Mouse (Mus musculus) hindbrain, postnatal 0 days (tissue): ENCODE data around the gene Gm17018. TPM values are rescaled to one million over a fixed set of nuclear protein-coding genes. Genes with fewer than 3 reads are reported as not detected.

Experiments used
- ATAC-seq: fragments of 200-750 bp; cut with Nextera tagmentation; 2 replicates; pipeline ENCODE4 v1.8.0; 2017; ENCODE audit warnings: mild to moderate bottlenecking, moderate TSS enrichment, moderate library complexity
- DNase-seq: peaks from one replicate; pipeline ENCODE4 v3.0.0-alpha.2; 2015; ENCODE audit warnings: low spot score
- H3K27ac ChIP-seq: fragments of 300-500 bp; sonication (generic); 2 replicates; pipeline ENCODE4 v1.5.1; 2014; ENCODE audit warnings: mild to moderate bottlenecking
- H3K27me3 ChIP-seq: fragments of 300-500 bp; sonication (generic); 2 replicates; pipeline ENCODE4 v1.6.1; 2014; ENCODE audit warnings: low read length, mixed read lengths; ENCODE audit not compliant: insufficient read depth
- H3K36me3 ChIP-seq: fragments of 300-500 bp; sonication (generic); 2 replicates; pipeline ENCODE4 v1.6.1; 2014; ENCODE audit warnings: low read length, mixed read lengths; ENCODE audit not compliant: insufficient read depth
- H3K4me1 ChIP-seq: fragments of 300-500 bp; sonication (generic); 2 replicates; pipeline ENCODE4 v1.6.1; 2014; ENCODE audit warnings: antibody characterized with exemption, low read length, mixed read lengths; ENCODE audit not compliant: insufficient read depth
- H3K4me2 ChIP-seq: fragments of 300-500 bp; sonication (generic); 2 replicates; pipeline ENCODE4 v1.6.1; 2014; ENCODE audit warnings: low read depth, mild to moderate bottlenecking, low read length, moderate library complexity, mixed read lengths
- H3K4me3 ChIP-seq: fragments of 300-500 bp; sonication (generic); 2 replicates; pipeline ENCODE4 v1.5.1; 2014; ENCODE audit warnings: low read length
- H3K9ac ChIP-seq: fragments of 300-500 bp; sonication (generic); replicated peaks from 2 replicates; pipeline ENCODE4 v1.6.1; 2014; ENCODE audit warnings: mild to moderate bottlenecking, low read length, moderate library complexity, mixed read lengths
- H3K9me3 ChIP-seq: fragments of 300-500 bp; sonication (generic); 2 replicates; pipeline ENCODE4 v1.6.1; 2016; ENCODE audit warnings: low read length, mixed read lengths
- CTCF ChIP-seq: IDR thresholded peaks from 2 replicates; pipeline ENCODE4 v1.5.1; 2016; ENCODE audit warnings: antibody characterized with exemption, control low read depth, low read depth
- WGBS: fragments of 180-500 bp; shearing (Covaris S2); extraction: QIAGEN DNeasy Blood & Tissue Kit; methylation state at CpG from one replicate; pipeline ENCODE4 v1.1.7; 2014; 5-methylcytosine and 5-hydroxymethylcytosine counted together
- polyA plus RNA-seq: library from polyadenylated mRNA; unstranded; fragments of >200 nt; fragmentation: Nextera tagmentation; extraction: Ambion mirVana; gene quantifications from 2 replicates; pipeline ENCODE4 v1.2.1, GENCODE M21; 2015
- total RNA-seq: library from RNA; depleted of rRNA; stranded (reverse); fragments of >200 nt; gene quantifications from 2 replicates; pipeline ENCODE4 v1.2.3, GENCODE M21; 2014

The Gm17018 gene
- total and polyA plus RNA-seq, 2 experiments from 2014 or later, result 23.0 to 90.7 TPM

GRCm38 (mm10) chr19:45527931-45528534 is 32.4 kb upstream of the Gm17018 start:
- Histone ChIP-seq H3K9ac (no peak overlapping the region), H3K4me2 (no peak overlapping the region), H3K27me3 (no peaks in the 10 kb centered on the region), H3K9me3 (no peaks in the 10 kb centered on the region), H3K4me1 (no peaks in the 10 kb centered on the region), H3K36me3 (peaks cover 47% of the 10 kb centered on the region), H3K4me3 (no peak overlapping the region), H3K27ac (no peak overlapping the region)
- no peak for TF ChIP-seq CTCF
- 92% methylated on average over 10 of the region's 10 CpGs for WGBS
- DNase-seq (no peak), ATAC-seq (no peak)

DNA sequence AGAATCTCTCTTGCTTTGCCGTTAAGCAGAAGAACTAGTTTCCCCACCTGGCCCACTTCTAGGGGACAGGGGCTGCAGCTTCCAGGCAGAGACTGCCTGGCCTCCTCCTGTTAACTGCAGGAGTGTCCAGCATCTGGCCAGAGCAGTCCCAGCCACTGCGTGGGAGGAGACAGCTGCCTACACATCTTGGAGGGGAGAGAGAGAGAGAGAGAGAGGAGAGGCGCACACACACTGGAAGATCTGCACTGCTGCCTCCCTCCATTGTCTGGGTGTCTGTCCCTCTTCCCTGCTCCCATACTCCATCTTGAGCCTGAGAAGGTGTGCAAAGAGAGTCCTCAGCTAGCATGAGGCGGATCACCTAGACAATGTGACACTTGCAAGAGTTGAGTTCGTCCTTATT is 31.1 kb upstream of the Gm17018 start:
- Histone ChIP-seq H3K4me2 (no peak overlapping the region), H3K36me3 (peaks cover 44% of the 10 kb centered on the region), H3K27ac (no peak overlapping the region), H3K9ac (no peak overlapping the region), H3K4me1 (no peaks in the 10 kb centered on the region), H3K4me3 (no peak overlapping the region), H3K27me3 (no peaks in the 10 kb centered on the region), H3K9me3 (no peaks in the 10 kb centered on the region)
- DNase-seq (no peak), ATAC-seq (no peak)
- WGBS, result 84% methylated on average over 5 of the region's 5 CpGs
- no peak for TF ChIP-seq CTCF

GRCm38 (mm10) chr19:45530200-45530995 is 30.0 kb upstream of the Gm17018 start:
- Histone ChIP-seq H3K27ac (no peak overlapping the region), H3K4me1 (no peaks in the 10 kb centered on the region), H3K9ac (no peak overlapping the region), H3K9me3 (no peaks in the 10 kb centered on the region), H3K4me3 (no peak overlapping the region), H3K36me3 (peaks cover 35% of the 10 kb centered on the region), H3K4me2 (no peak overlapping the region), H3K27me3 (no peaks in the 10 kb centered on the region)
- 81% methylated on average over 15 of the region's 15 CpGs for WGBS
- ATAC-seq (no peak), DNase-seq (no peak)
- TF ChIP-seq CTCF, result no peak

DNA sequence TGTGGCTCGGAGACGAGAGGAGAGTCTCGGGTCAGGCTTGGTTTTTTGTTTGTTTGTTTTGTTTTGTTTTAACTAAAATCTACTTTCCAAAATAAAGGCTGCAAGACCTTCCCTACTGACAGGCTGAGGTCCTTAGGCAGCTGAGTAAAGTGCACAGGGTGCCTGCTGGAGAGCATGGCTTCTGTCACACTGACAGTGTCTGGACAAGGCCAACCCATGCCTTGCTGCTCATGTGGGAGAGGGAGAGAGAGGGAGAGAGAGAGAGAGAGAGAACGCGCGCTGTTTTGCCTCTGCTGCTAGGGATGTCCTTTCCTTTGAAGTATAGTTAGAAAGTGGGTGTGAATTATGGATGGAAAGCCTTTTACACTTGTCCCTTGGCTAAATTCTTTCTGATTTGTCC is 28.9 kb upstream of the Gm17018 start:
- H3K27me3 ChIP-seq, result no peaks in the 10 kb centered on the region
- no peak for DNase-seq
- H3K4me2 ChIP-seq, result no peak overlapping the region
- WGBS, result 72% methylated on average over 6 of the region's 6 CpGs
- H3K27ac ChIP-seq, result no peak overlapping the region
- TF ChIP-seq CTCF, result no peak
- no peak overlapping the region for H3K4me3 ChIP-seq
- H3K4me1 ChIP-seq, result no peaks in the 10 kb centered on the region
- H3K9me3 ChIP-seq, result no peaks in the 10 kb centered on the region
- no peak overlapping the region for H3K9ac ChIP-seq
- H3K36me3 ChIP-seq, result peaks cover 34% of the 10 kb centered on the region
- ATAC-seq, result no peak

GRCm38 (mm10) chr19:45533617-45534016 is 26.8 kb upstream of the Gm17018 start:
- Histone ChIP-seq H3K9ac (no peak overlapping the region), H3K27ac (no peak overlapping the region), H3K9me3 (no peaks in the 10 kb centered on the region), H3K4me1 (no peaks in the 10 kb centered on the region), H3K4me2 (no peak overlapping the region), H3K27me3 (no peaks in the 10 kb centered on the region), H3K4me3 (no peak overlapping the region), H3K36me3 (peaks cover 14% of the 10 kb centered on the region; the same call in 1 of the 2 replicates)
- WGBS, result 61% methylated on average over 7 of the region's 7 CpGs
- ATAC-seq, result no peak
- no peak for TF ChIP-seq CTCF
- no peak for DNase-seq

DNA sequence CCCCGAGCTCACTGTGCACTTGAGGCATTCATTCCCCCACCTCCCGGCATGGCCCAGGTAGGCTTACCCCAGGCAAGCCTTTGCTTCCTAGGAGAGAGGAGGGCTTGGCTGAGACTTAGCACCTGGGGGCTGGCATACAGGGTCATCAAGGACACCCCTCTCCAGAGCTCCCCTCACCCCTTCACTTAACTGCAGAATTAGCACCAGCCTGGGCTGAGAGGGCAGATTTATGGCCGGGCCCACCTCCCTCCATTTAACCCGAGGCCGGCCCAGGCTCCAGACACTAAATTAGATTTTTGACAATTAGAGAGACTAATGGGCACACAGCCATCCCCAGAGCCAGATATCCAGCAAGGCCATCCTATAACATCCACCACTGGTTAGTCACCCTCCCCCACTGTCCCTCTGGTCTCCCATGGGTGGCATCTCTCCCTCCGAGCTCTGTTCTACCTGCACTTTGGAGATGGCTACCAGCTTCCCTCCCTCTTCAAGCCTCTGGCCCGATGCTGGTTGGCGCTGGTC is 25.1 kb upstream of the Gm17018 start:
- Histone ChIP-seq H3K9ac (no peak overlapping the region), H3K27ac (no peak overlapping the region), H3K9me3 (no peaks in the 10 kb centered on the region), H3K36me3 (no peaks in the 10 kb centered on the region; the same call in 1 of the 2 replicates), H3K4me2 (no peak overlapping the region), H3K4me3 (no peak overlapping the region), H3K27me3 (no peaks in the 10 kb centered on the region), H3K4me1 (no peaks in the 10 kb centered on the region)
- no peak for DNase-seq
- 76% methylated on average over 8 of the region's 8 CpGs for WGBS
- TF ChIP-seq CTCF, result no peak
- ATAC-seq, result no peak

DNA sequence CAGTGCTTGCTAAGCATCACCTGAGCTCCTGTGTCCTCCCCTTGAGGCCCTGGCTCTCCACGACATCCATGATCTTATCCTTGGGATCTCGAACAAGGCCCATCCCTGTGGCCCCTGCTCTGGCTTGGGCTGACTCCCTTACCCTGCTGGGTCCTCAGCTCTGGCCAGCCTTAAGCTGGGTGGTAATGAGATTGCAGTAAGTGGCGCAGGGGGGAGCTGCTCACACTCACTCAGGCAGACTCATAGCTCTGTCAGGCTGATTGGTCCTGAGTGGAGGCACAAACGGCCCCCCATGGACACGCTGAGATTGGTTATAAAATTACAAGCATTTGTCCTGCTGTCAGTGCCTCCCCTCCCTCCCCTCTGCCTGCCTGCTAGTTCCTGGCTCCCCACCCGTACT is 24.5 kb upstream of the Gm17018 start:
- H3K27ac ChIP-seq, result no peak overlapping the region
- ATAC-seq, result no peak

More for the DNA sequence above, 24.5 kb upstream of the Gm17018 start:
- peaks cover under 1% of the 10 kb centered on the region; the same call in 1 of the 2 replicates for H3K4me1 ChIP-seq
- WGBS, result 53% methylated on average over 6 of the region's 6 CpGs
- no peaks in the 10 kb centered on the region for H3K27me3 ChIP-seq
- no peak for TF ChIP-seq CTCF
- no peak overlapping the region for H3K4me3 ChIP-seq
- H3K9me3 ChIP-seq, result no peaks in the 10 kb centered on the region
- DNase-seq, result peak; percentile 33
- no peaks in the 10 kb centered on the region for H3K36me3 ChIP-seq
- no peak overlapping the region for H3K4me2 ChIP-seq
- no peak overlapping the region for H3K9ac ChIP-seq
